Mouse (Mus musculus) heart, postnatal 36 days (tissue): Measurements from ENCODE around the gene Mpl. TPM values are rescaled to one million over a fixed set of nuclear protein-coding genes. Genes with fewer than 3 reads are reported as not detected.

Experiments
- DNase-seq, 2 experiments: peaks; one replicate each; pipeline ENCODE4 v3.0.0; 2021 to 2022
- intact Hi-C: fragments of 180-260 bp; cut with DNase I; formaldehyde crosslinking; loops from one replicate; pipeline ENCODE4 v1.15.1; 2025
- total RNA-seq, 2 experiments: library from RNA; stranded (reverse); gene quantifications; 2 replicates each; pipeline ENCODE4 v1.2.3; 2021

Gene Mpl
- under 1 TPM; 0.16 to 0.17 TPM for total RNA-seq

GRCm38 (mm10) chr4:118457345-118457975 is at the start of gene Mpl:
TSS of gene Mpl (minus strand) at chr4:118457513.
- no peak for DNase-seq
- intact Hi-C loops = no loop called here

- intact Hi-C loops = no loop called here
- peak in 1 of 2 experiments; percentile 16 for DNase-seq
Measured at GRCm38 (mm10) chr4:118505551-118505950, 48.2 kb upstream of the Mpl start.

GRCm38 (mm10) chr4:118500792-118501191 is 43.5 kb upstream of the Mpl start:
- intact Hi-C loops = no loop called here
- DNase-seq = no peak

- peak; percentile 31 to 40 for DNase-seq
Measured at GRCm38 (mm10) chr4:118500171-118500724, 42.9 kb upstream of the Mpl start.

GRCm38 (mm10) chr4:118490461-118490860 is 33.1 kb upstream of the Mpl start:
- DNase-seq = no peak
- intact Hi-C loops = no loop called here

More at GRCm38 (mm10) chr4:118500171-118500724, 42.9 kb upstream of the Mpl start:
- intact Hi-C loops = no loop called here

- DNase-seq = peak; percentile 69 to 70
- intact Hi-C loops = loop anchor here (5.0 kb wide), 2 partner anchors 42 to 62 kb away; partner anchors contain the start of gene Elovl1
Measured at GRCm38 (mm10) chr4:118489717-118490132, 32.4 kb upstream of the Mpl start, which contains the start of gene Tie1. TSS of gene Tie1 (minus strand) at chr4:118490061.

- intact Hi-C loops = no loop called here
- no peak for DNase-seq
Measured at GRCm38 (mm10) chr4:118476773-118477530, 19.6 kb upstream of the Mpl start.

- no peak for DNase-seq
- intact Hi-C loops = no loop called here
Measured at GRCm38 (mm10) chr4:118472687-118473086, 15.4 kb upstream of the Mpl start.

GRCm38 (mm10) chr4:118471281-118471680 is 14.0 kb upstream of the Mpl start:
- DNase-seq = no peak
- intact Hi-C loops = no loop called here

- DNase-seq = no peak
- intact Hi-C loops = no loop called here
Measured at GRCm38 (mm10) chr4:118465697-118466163, 8.4 kb upstream of the Mpl start.

GRCm38 (mm10) chr4:118464956-118465355 is 7.6 kb upstream of the Mpl start:
- DNase-seq = no peak
- intact Hi-C loops = no loop called here

GRCm38 (mm10) chr4:118446415-118447153 is 10.7 kb downstream of the Mpl start:
- intact Hi-C loops = loop anchor here (2.0 to 5.0 kb wide), 3 partner anchors 41 to 121 kb away; no protein-coding TSS in a partner anchor
- DNase-seq = no peak

- DNase-seq = peak; percentile 54 to 57
- intact Hi-C loops = loop anchor here (2.0 to 5.0 kb wide), 3 partner anchors 41 to 121 kb away; no protein-coding TSS in a partner anchor
Measured at GRCm38 (mm10) chr4:118445781-118446414, 11.4 kb downstream of the Mpl start.

- intact Hi-C loops = loop anchor here (5.0 kb wide), 2 partner anchors 42 to 122 kb away; no protein-coding TSS in a partner anchor
Measured at GRCm38 (mm10) chr4:118445088-118445487, 12.2 kb downstream of the Mpl start.

GRCm38 (mm10) chr4:118437829-118438253 is 19.5 kb downstream of the Mpl start:
- DNase-seq = peak; percentile 23 to 33
- intact Hi-C loops = no loop called here

More at GRCm38 (mm10) chr4:118445088-118445487, 12.2 kb downstream of the Mpl start:
- no peak for DNase-seq

GRCm38 (mm10) chr4:118436820-118437603 is 20.3 kb downstream of the Mpl start, which contains the start of gene Cdc20:
TSS of gene Cdc20 (minus strand) at chr4:118437352.
- DNase-seq = peak; percentile 84 to 87
- intact Hi-C loops = no loop called here

GRCm38 (mm10) chr4:118432332-118432731 is 25.0 kb downstream of the Mpl start:
- intact Hi-C loops = no loop called here
- DNase-seq = no peak

GRCm38 (mm10) chr4:118429215-118429895 is 28.0 kb downstream of the Mpl start:
- DNase-seq = no peak
- intact Hi-C loops = loop anchor here (5.0 kb wide), 1 partner anchor 58 kb away; no protein-coding TSS in a partner anchor
